ENCODE assay signal across 8 mouse cellular contexts in the genomic region with DNA sequence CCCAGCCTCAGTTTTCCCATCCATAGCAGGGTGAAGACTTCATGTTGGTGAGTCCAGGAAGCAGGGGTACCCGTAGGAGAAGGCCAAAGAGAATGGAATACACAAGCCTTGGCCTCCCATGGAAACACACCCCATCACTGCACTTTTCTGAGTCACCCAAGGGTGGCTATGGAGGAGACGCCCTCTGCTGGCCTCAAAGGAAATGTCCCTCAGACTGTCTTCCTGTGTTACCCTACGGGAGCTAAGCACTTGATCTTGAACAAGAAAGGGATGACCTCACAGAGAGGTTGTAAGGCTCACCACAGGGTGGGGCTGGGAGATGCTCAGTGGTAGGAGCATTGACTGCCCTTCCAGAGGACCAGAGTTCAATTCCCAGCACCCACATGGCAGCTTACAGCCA. TPM values are rescaled to one million over a fixed set of nuclear protein-coding genes. Genes with fewer than 3 reads are reported as not detected.
DNase-seq lines count a peak whose midpoint lies in the region; ATAC-seq lines count a peak whose summit lies in the region.

No protein-coding gene starts in this region.

- H3K4me3 ChIP-seq in embryonic facial prominence, embryonic 15.5 days (replicated peaks), result no peak overlapping the region

- H3K27me3 ChIP-seq in embryonic facial prominence, embryonic 15.5 days, result no peaks in the 10 kb centered on the region

- H3K9me3 ChIP-seq in embryonic facial prominence, embryonic 15.5 days (replicated peaks), result no peaks in the 10 kb centered on the region

- peak overlapping the region; percentile 55; the same call in 1 of the 2 replicates for H3K27ac ChIP-seq in embryonic facial prominence, embryonic 15.5 days (replicated peaks)

- peaks cover 20% of the 10 kb centered on the region for H3K36me3 ChIP-seq in embryonic facial prominence, embryonic 15.5 days

- WGBS in embryonic facial prominence, embryonic 15.5 days, result 25% methylated on average over 3 of the region's 3 CpGs

- DNase-seq in layer of hippocampus, adult 9-11 months, result peak; percentile 41
- DNase-seq in layer of hippocampus, adult 8-10 months (ENCODE audit: low spot score in 2 of 2), result no peak
- DNase-seq in Muller cell, postnatal 12 days (ENCODE audit: inconsistent ontology term), result peak; percentile 58
- DNase-seq in kidney, postnatal 4 days, result peak; percentile 62 to 74
- DNase-seq in retina, embryonic 14.5 days (ENCODE audit: low spot score), result peak; percentile 47
- no peak for DNase-seq in neural tube, embryonic 10.5 days (ENCODE audit: extremely low spot score, low spot score)
- no peak for DNase-seq in layer of hippocampus, postnatal 36 days

- H3K4me2 ChIP-seq in embryonic facial prominence, embryonic 15.5 days (replicated peaks), result no peak overlapping the region

- no peak overlapping the region for H3K9ac ChIP-seq in embryonic facial prominence, embryonic 15.5 days

- no peak for ATAC-seq in embryonic facial prominence, embryonic 15.5 days (ENCODE audit: insufficient number of reproducible peaks, low FRiP score, low TSS enrichment, low read depth)

- peaks cover 40% of the 10 kb centered on the region for H3K4me1 ChIP-seq in embryonic facial prominence, embryonic 15.5 days

RNA-seq across cellular contexts. Expression of gene Nol12, which starts 3.2 kb away (rescaled TPM):
- 10 to 100 TPM; 34.4 to 41.8 (median 37.7) TPM for total RNA-seq in layer of hippocampus, adult 8-10 months (2022)
- polyA plus RNA-seq in embryonic facial prominence, embryonic 15.5 days (2015; fragmentation: Nextera tagmentation; extraction: Ambion mirVana), result 52.7 and 53.7 TPM in 2 replicates
- 10 to 100 TPM; 36.7 to 39.5 TPM for total RNA-seq in layer of hippocampus, postnatal 36 days (2021)

RNA-seq across cellular contexts. Expression of gene Lgals1, which starts 5.1 kb away (rescaled TPM):
- total RNA-seq in layer of hippocampus, adult 8-10 months (2022), result 10 to 100 TPM; 16.9 to 40.3 (median 28.2) TPM
- polyA plus RNA-seq in embryonic facial prominence, embryonic 15.5 days (2015; fragmentation: Nextera tagmentation; extraction: Ambion mirVana), result 2,635 and 2,725 TPM in 2 replicates
- total RNA-seq in layer of hippocampus, postnatal 36 days (2021), result 10 to 100 TPM; 18.2 to 19.2 TPM

RNA-seq across cellular contexts. Expression of gene Triobp, which starts 15.9 kb away (rescaled TPM):
- total RNA-seq in layer of hippocampus, adult 8-10 months (2022), result 10 to 100 TPM in 2 of 4 experiments, 1 to 10 TPM in 2; 7.0 to 14.1 (median 11.5) TPM
- polyA plus RNA-seq in embryonic facial prominence, embryonic 15.5 days (2015; fragmentation: Nextera tagmentation; extraction: Ambion mirVana), result 54.6 and 61.4 TPM in 2 replicates
- 10 to 100 TPM in 1 of 2 experiments, 1 to 10 TPM in 1; 7.7 to 12.7 TPM for total RNA-seq in layer of hippocampus, postnatal 36 days (2021)

RNA-seq across cellular contexts. Expression of gene Pdxp, which starts 17.9 kb away (rescaled TPM):
- total RNA-seq in layer of hippocampus, adult 8-10 months (2022), result 100 to 1,000 TPM; 140 to 156 (median 148) TPM
- 17.3 and 19.9 TPM in 2 replicates for polyA plus RNA-seq in embryonic facial prominence, embryonic 15.5 days (2015; fragmentation: Nextera tagmentation; extraction: Ambion mirVana)
- total RNA-seq in layer of hippocampus, postnatal 36 days (2021), result 100 to 1,000 TPM; 171 to 176 TPM

RNA-seq across cellular contexts. Expression of gene Sh3bp1, which starts 32.0 kb away (rescaled TPM):
- 10 to 100 TPM; 28.9 to 33.0 (median 31.8) TPM for total RNA-seq in layer of hippocampus, adult 8-10 months (2022)
- polyA plus RNA-seq in embryonic facial prominence, embryonic 15.5 days (2015; fragmentation: Nextera tagmentation; extraction: Ambion mirVana), result 56.7 and 68.1 TPM in 2 replicates
- 10 to 100 TPM; 32.0 to 33.3 TPM for total RNA-seq in layer of hippocampus, postnatal 36 days (2021)

Comparison
In these comparisons a context has a peak if more than half of its experiments do, and no peak if none do; other contexts are left out.
1. DNase-seq: peak in layer of hippocampus, adult 9-11 months (single experiment), Muller cell, postnatal 12 days (single experiment), kidney, postnatal 4 days (2 of 2) and retina, embryonic 14.5 days (single experiment); none in layer of hippocampus, adult 8-10 months (0 of 2), neural tube, embryonic 10.5 days (single experiment) and layer of hippocampus, postnatal 36 days (0 of 2).